Mouse (Mus musculus): Measurements from ENCODE around the gene Gstt4. TPM values are rescaled to one million over a fixed set of nuclear protein-coding genes. Genes with fewer than 3 reads are reported as not detected.
A peak's percentile ranks its signal among the peaks of the same experiment; 100 is the strongest.

Gstt4 gene
- polyA plus RNA-seq, 1 experiment from 2014 or later = not detected

DNA sequence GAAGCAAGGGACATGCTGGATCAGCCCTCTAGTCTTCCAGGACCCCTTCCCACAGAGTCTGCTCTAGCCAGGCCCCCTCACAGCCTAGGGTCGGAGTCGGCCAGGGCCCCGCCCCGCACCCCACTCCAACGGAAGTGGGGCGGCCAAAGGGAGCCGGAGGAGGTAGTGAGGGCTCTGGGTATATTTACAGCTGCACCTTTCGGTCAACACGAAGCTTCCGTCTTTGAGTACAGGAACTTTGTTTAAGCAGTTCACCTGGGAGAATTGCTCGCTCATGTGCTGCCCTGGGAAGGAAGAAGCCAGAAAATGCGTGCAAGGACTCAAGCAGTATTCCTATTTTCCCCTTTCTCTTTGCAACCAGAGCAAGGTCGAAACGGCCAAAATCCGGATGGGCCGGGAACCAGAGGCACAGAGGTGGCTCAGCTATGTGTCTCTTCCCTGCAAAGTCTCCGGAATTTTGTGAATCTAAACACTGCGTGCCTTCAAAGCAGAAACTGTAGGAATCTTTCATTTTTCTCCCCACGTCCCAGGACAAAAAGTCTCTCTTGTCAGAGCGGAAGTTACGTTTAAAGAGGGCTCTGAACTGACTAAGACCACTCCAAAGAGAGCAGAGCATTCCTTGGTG, 11.2 kb upstream of the Gstt4 start:
- Histone ChIP-seq H3K4me3 (ENCODE audit: low read depth, low read length) (peak overlapping the region; percentile 30), H3K27me3 (ENCODE audit: control insufficient read depth, insufficient read depth, low read length) (peaks cover 11% of the 10 kb centered on the region; the same call in 1 of the 2 replicates), H3K27ac (ENCODE audit: low read depth, low read length) (no peak overlapping the region), H3K9ac (ENCODE audit: low read length) (no peak overlapping the region), H3K4me1 (ENCODE audit: control insufficient read depth, insufficient read depth, low read length) (peaks cover 8% of the 10 kb centered on the region; the same call in 1 of the 2 replicates), H3K4me2 (ENCODE audit: low read depth) (peak overlapping the region; percentile 49), H3K9me3 (ENCODE audit: control insufficient read depth, low read length) (no peaks in the 10 kb centered on the region), H3K36me3 (ENCODE audit: control insufficient read depth, insufficient read depth, low read length) (no peaks in the 10 kb centered on the region)
- no peak for DNase-seq (ENCODE audit: low spot score)
- no peak for ATAC-seq (ENCODE audit: insufficient read depth, low FRiP score, low TSS enrichment)
- WGBS = 15% methylated on average over 21 of the region's 21 CpGs

DNA sequence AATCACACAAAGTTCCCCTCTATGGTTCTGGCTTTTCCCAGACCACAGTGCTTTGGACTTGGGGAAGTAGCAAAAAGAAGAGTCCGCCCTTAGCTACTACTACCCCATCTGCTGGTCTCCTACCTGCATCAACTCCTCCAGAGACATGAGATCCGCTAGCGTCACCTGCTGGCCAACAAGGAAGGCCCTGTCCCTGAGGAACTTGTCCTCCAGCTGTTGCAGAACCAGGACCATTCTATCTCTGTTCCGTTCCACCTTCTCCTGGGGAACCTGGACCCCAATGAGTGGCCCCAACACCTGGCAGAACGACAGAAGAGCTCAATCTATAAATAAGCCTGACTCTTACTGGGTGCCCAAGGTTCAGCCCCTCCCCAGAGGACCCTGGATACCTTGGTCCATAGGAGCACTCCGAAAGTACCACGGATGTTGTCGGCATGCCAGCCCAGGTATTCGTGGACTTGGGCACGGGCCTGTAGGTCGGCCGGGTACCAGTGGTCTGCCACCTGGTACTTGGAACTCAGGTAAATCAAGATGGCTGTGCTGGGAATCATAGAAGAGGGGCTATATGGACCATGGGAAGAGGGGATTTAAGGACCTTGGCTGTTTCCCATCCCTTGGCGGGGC, 10.0 kb upstream of the Gstt4 start:
- no peak for ATAC-seq (ENCODE audit: insufficient read depth, low FRiP score, low TSS enrichment)

DNA sequence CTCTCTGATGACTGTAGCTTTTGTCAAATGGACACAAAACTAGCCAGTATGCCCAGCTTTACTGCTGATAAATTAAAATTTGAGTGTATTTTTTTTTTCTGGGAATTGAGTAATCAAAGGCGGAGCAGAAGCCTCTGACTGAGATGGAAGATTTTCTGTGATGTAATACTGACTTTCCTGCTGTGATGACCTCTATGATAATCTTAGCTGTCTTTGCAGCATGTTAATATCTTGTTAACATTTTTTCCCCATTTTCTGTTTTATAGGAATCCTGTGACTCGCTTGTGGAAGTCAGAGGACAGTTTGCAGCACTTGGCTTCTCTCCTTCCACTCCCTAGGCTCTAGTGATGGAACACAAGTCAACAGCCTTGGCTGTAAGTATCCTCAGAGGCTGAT, 7.9 kb upstream of the Gstt4 start:
- Histone ChIP-seq H3K27me3 (ENCODE audit: control insufficient read depth, insufficient read depth, low read length) (peaks cover 11% of the 10 kb centered on the region; the same call in 1 of the 2 replicates), H3K36me3 (ENCODE audit: control insufficient read depth, insufficient read depth, low read length) (no peaks in the 10 kb centered on the region), H3K9ac (ENCODE audit: low read length) (no peak overlapping the region), H3K4me1 (ENCODE audit: control insufficient read depth, insufficient read depth, low read length) (peaks cover 4% of the 10 kb centered on the region; the same call in 1 of the 2 replicates), H3K4me3 (ENCODE audit: low read depth, low read length) (no peak overlapping the region), H3K4me2 (ENCODE audit: low read depth) (no peak overlapping the region), H3K9me3 (ENCODE audit: control insufficient read depth, low read length) (no peaks in the 10 kb centered on the region), H3K27ac (ENCODE audit: low read depth, low read length) (no peak overlapping the region)
- DNase-seq (ENCODE audit: low spot score) (no peak), ATAC-seq (ENCODE audit: insufficient read depth, low FRiP score, low TSS enrichment) (no peak)
- WGBS = 90% methylated on average over 2 of the region's 2 CpGs

More for the DNA sequence above, 10.0 kb upstream of the Gstt4 start:
- H3K27ac ChIP-seq (ENCODE audit: low read depth, low read length) = no peak overlapping the region
- no peak overlapping the region for H3K4me3 ChIP-seq (ENCODE audit: low read depth, low read length)
- H3K4me1 ChIP-seq (ENCODE audit: control insufficient read depth, insufficient read depth, low read length) = peaks cover 4% of the 10 kb centered on the region; the same call in 1 of the 2 replicates
- H3K36me3 ChIP-seq (ENCODE audit: control insufficient read depth, insufficient read depth, low read length) = no peaks in the 10 kb centered on the region
- 70% methylated on average over 13 of the region's 13 CpGs for WGBS
- no peak for DNase-seq (ENCODE audit: low spot score)
- H3K9ac ChIP-seq (ENCODE audit: low read length) = no peak overlapping the region
- H3K27me3 ChIP-seq (ENCODE audit: control insufficient read depth, insufficient read depth, low read length) = peaks cover 11% of the 10 kb centered on the region; the same call in 1 of the 2 replicates
- H3K4me2 ChIP-seq (ENCODE audit: low read depth) = no peak overlapping the region
- H3K9me3 ChIP-seq (ENCODE audit: control insufficient read depth, low read length) = no peaks in the 10 kb centered on the region

DNA sequence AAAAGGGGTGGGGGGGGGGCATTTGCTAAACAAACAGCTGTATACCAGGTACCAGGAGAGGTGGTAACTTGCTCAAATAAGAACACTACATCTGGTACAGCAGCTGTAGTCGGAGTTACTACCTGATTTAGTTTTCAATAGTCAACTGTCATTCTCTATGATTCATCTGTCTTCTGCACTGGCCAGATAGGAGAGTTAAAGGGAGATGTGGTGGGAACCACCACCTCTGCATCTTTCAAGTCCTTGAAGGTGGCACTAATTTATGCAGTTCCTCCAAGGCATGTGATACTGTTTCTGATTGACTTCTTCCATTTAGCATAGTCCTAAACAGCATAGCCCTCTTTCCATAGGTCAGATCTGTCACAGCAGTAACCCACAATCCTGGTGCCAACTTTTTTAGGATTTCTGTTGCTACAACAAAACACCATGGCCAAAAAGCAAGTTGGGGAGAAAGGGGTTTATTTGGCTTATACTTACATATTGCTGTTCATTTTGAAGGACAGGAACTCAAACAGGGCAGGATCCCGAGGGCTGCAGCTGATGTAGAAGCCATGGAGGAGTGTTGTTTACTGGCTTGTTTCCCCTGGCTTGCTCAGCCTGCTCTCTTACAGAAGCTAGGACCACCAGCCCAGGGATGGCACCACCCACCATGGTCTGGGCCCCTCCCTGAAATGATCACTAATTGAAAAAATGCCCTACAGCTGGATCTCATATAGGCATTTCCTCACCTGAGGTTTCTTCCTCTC, 7.4 kb upstream of the Gstt4 start:
- Histone ChIP-seq H3K9me3 (ENCODE audit: control insufficient read depth, low read length) (no peaks in the 10 kb centered on the region), H3K27ac (ENCODE audit: low read depth, low read length) (no peak overlapping the region), H3K4me3 (ENCODE audit: low read depth, low read length) (no peak overlapping the region), H3K4me2 (ENCODE audit: low read depth) (no peak overlapping the region), H3K36me3 (ENCODE audit: control insufficient read depth, insufficient read depth, low read length) (no peaks in the 10 kb centered on the region), H3K9ac (ENCODE audit: low read length) (no peak overlapping the region), H3K27me3 (ENCODE audit: control insufficient read depth, insufficient read depth, low read length) (peaks cover 11% of the 10 kb centered on the region; the same call in 1 of the 2 replicates), H3K4me1 (ENCODE audit: control insufficient read depth, insufficient read depth, low read length) (peaks cover 4% of the 10 kb centered on the region; the same call in 1 of the 2 replicates)
- 93% methylated on average over 2 of the region's 2 CpGs for WGBS
- no peak for DNase-seq (ENCODE audit: low spot score)
- no peak for ATAC-seq (ENCODE audit: insufficient read depth, low FRiP score, low TSS enrichment)

DNA sequence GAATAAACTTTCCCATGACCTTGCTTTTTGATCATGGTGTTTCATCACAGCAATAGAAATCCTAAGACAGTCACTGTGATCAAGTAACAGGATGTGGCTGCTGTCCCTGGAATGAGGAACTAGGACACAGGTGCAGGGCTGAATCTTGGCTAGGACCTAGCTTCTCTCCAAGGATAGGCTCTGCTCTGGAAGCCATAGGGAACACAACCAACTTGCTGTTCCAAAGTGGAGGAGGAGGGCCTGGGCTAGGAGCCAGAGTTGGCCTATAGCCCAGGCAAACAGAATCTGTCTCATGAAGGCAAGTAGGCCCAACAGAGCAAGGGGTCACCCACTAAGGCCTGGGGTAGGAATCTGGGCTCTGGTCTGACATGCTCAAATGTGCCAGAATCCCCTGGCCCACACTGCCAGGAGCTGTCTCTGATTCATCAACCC, 6.2 kb upstream of the Gstt4 start:
- Histone ChIP-seq H3K4me3 (ENCODE audit: low read depth, low read length) (no peak overlapping the region), H3K36me3 (ENCODE audit: control insufficient read depth, insufficient read depth, low read length) (no peaks in the 10 kb centered on the region), H3K4me1 (ENCODE audit: control insufficient read depth, insufficient read depth, low read length) (no peaks in the 10 kb centered on the region), H3K9ac (ENCODE audit: low read length) (no peak overlapping the region), H3K4me2 (ENCODE audit: low read depth) (no peak overlapping the region), H3K27me3 (ENCODE audit: control insufficient read depth, insufficient read depth, low read length) (peaks cover 4% of the 10 kb centered on the region; the same call in 1 of the 2 replicates), H3K9me3 (ENCODE audit: control insufficient read depth, low read length) (no peaks in the 10 kb centered on the region), H3K27ac (ENCODE audit: low read depth, low read length) (no peak overlapping the region)
- no peak for DNase-seq (ENCODE audit: low spot score)
- ATAC-seq (ENCODE audit: insufficient read depth, low FRiP score, low TSS enrichment) = no peak

DNA sequence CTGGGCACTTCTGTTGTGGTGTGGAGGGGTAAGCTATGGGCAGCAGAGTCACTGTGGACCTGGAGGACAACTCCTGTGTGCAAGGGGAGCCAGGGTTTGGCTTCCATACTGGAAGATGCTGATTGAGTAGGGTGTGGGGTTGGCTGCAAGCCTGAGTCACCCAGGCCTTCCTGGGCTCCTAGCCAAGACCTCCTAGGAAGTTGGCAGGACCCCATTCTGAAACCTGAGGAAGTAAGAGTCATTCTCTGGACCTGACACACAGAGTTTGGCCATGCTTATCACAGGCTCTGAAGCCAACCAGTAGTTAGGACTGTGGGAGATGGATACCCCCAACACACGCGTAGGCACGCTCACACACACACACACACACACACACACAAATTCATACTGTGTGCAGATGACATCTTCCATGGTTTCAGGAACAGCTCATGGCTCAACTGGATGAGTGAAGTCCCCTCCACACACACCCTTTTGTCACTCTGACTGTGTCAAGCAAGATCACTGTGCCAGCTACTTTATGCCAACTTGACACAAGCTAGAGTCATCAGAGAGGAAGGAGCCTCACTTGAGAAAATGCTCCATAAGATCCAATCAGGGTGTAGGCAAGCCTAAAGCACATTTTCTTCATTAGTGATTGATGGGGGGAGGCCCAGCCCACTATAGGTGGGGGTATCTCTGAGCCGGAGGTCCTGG, 5.5 kb upstream of the Gstt4 start:
- Histone ChIP-seq H3K36me3 (ENCODE audit: control insufficient read depth, insufficient read depth, low read length) (no peaks in the 10 kb centered on the region), H3K27me3 (ENCODE audit: control insufficient read depth, insufficient read depth, low read length) (no peaks in the 10 kb centered on the region; the same call in 1 of the 2 replicates), H3K9ac (ENCODE audit: low read length) (no peak overlapping the region), H3K27ac (ENCODE audit: low read depth, low read length) (no peak overlapping the region), H3K4me3 (ENCODE audit: low read depth, low read length) (no peak overlapping the region), H3K4me1 (ENCODE audit: control insufficient read depth, insufficient read depth, low read length) (no peaks in the 10 kb centered on the region), H3K9me3 (ENCODE audit: control insufficient read depth, low read length) (no peaks in the 10 kb centered on the region), H3K4me2 (ENCODE audit: low read depth) (no peak overlapping the region)
- no peak for ATAC-seq (ENCODE audit: insufficient read depth, low FRiP score, low TSS enrichment)
- no peak for DNase-seq (ENCODE audit: low spot score)
- WGBS = 91% methylated on average over 4 of the region's 4 CpGs

DNA sequence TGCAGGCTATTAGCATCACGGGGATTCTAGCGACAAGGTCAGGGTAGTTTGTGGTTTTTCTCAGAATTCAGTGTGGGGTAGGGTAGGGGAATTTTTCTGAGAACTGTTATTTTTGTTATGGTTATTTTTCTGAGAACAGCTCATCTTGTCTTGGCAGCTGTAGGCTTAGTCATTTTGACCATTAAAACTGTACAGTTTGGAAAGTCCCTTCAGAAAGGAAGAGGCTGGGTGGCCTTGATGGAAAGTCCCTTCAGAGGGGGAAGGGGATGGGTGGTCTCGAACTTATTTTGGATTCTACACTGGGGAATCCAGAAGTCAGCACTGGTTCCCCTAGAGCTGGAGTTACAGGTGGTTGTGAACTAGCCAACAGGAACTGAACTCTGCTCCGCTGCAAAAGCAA, 2.2 kb upstream of the Gstt4 start:
- 84% methylated on average over 4 of the region's 4 CpGs for WGBS
- Histone ChIP-seq H3K9ac (ENCODE audit: low read length) (no peak overlapping the region), H3K36me3 (ENCODE audit: control insufficient read depth, insufficient read depth, low read length) (no peaks in the 10 kb centered on the region), H3K4me3 (ENCODE audit: low read depth, low read length) (no peak overlapping the region), H3K27me3 (ENCODE audit: control insufficient read depth, insufficient read depth, low read length) (no peaks in the 10 kb centered on the region), H3K4me1 (ENCODE audit: control insufficient read depth, insufficient read depth, low read length) (no peaks in the 10 kb centered on the region), H3K9me3 (ENCODE audit: control insufficient read depth, low read length) (no peaks in the 10 kb centered on the region), H3K4me2 (ENCODE audit: low read depth) (no peak overlapping the region), H3K27ac (ENCODE audit: low read depth, low read length) (no peak overlapping the region)
- ATAC-seq (ENCODE audit: insufficient read depth, low FRiP score, low TSS enrichment) (no peak), DNase-seq (ENCODE audit: low spot score) (no peak)

DNA sequence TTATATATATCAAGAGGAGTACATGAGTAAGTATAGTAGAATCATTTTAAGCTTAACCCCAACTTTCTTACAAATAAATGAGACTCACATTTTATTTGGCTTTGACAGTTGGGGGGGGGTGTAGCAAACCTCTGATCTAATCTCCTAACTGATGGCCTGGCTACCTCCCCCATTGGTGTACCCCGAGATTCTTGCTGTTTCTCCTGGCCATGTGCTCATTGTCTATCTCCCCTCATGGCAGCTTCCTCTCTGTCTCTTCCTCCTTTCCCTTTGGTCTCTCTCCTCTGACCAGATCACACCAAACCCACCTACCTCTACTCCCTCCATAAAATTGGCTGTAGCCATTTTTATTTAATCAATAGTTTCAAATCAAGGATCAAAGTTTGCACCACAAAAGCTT, 1.4 kb upstream of the Gstt4 start:
- Histone ChIP-seq H3K4me1 (ENCODE audit: control insufficient read depth, insufficient read depth, low read length) (no peaks in the 10 kb centered on the region), H3K4me3 (ENCODE audit: low read depth, low read length) (no peak overlapping the region), H3K9ac (ENCODE audit: low read length) (no peak overlapping the region), H3K27me3 (ENCODE audit: control insufficient read depth, insufficient read depth, low read length) (no peaks in the 10 kb centered on the region), H3K4me2 (ENCODE audit: low read depth) (no peak overlapping the region), H3K9me3 (ENCODE audit: control insufficient read depth, low read length) (no peaks in the 10 kb centered on the region), H3K27ac (ENCODE audit: low read depth, low read length) (no peak overlapping the region), H3K36me3 (ENCODE audit: control insufficient read depth, insufficient read depth, low read length) (no peaks in the 10 kb centered on the region)
- WGBS = 94% methylated on average over 1 of the region's 1 CpGs
- ATAC-seq (ENCODE audit: insufficient read depth, low FRiP score, low TSS enrichment) (no peak), DNase-seq (ENCODE audit: low spot score) (no peak)

Data from neural tube, embryonic 11.5 days (tissue).